Mouse (Mus musculus) adrenal gland, adult 18-20 months (tissue): ENCODE measurements at regions not wholly inside any gene's neighbourhood (a gene's known extent, or its start where the extent isn't known, plus 50 kb on each side); places are given as distances from the start of the nearest gene placed in this dataset.

ENCODE experiments used
- DNase-seq, 2 experiments: peaks; one replicate each; pipeline ENCODE4 v3.0.0; 2021 to 2022; ENCODE audit warnings: low spot score in 2 of 2

- no peak for DNase-seq
These were observed 55.1 kb upstream of the Ppfia2 start for GRCm38 (mm10) chr10:106414990-106415389.

DNA sequence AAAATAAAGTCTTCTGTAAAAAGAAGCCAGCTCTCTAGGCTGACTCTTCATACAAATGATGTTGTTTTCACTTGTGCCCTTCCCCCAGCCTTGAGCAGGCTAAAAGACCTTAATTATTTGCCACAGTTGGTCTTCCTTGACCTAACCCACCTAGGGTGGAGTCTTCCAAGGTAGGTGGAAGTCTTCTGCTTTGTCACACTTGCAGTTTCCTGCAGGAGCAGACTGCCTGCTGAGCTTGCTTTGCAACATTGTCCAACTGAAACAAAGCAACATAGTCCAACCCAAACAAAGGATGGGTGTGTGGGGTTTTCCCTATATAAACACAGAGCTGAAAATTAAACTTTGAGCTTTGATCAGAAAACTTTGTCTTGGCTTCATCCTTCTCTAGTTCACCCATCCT lies 53.0 kb upstream of the Ppfia2 start:
- DNase-seq = no peak
